Mouse (Mus musculus): ENCODE measurements at regions not wholly inside any gene's neighbourhood (a gene's known extent, or its start where the extent isn't known, plus 50 kb on each side); places are given as distances from the start of the nearest gene placed in this dataset.

DNA sequence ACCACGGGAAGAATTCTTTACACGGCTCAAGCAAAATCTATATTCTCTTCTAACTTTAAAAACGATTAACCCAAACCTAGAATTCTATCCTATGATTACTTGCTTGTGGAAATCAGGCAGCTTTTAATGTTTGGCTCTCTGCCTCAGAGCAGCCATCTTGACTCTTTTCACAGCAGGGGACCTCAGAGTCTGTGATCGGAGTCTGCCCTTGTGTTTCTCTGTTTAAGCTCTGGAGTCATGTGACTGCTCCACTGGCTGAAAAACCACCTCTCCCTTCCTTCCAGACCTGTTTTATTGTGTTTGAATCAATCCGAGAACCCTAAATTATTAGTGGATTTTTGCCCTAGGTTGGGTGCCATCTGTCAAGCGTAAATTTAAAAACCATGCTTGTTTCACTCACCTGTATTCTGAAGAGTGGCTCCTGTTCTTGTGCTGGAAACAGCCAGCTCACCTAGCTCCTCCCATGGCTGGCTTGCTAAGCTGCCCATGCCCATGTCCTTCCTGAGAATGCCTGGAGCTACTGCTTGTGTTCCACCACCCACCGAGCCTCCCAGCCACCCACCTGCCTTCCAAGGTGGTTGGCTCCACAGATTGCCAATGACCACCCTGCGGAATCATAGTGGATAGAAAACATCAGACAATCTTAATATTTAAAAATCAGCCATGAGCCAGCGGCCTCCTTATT, 62.6 kb downstream of the Perp start:
- DNase-seq (ENCODE audit: extremely low read depth, low read depth): no peak

DNA sequence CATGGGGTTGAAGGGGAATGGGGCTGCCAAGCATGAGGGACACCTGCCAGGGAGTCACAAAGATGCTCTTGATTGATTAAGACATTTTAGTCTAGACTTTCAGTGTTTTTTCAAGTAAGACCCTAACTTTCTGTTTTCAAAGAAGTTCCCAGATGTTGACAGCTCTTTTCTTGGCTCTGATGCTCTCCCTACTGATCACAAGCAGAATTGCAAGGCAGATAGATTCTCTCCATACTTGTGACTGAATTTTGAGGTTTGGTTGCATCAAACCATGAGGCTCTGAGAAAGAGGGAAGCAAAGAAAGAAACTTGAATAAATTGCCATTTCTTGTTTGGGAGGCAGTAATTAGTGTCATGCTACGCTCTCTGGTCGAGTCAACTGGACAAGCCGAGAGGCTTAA, 64.5 kb downstream of the Perp start:
- DNase-seq (ENCODE audit: extremely low read depth, low read depth): peak; percentile 31

DNA sequence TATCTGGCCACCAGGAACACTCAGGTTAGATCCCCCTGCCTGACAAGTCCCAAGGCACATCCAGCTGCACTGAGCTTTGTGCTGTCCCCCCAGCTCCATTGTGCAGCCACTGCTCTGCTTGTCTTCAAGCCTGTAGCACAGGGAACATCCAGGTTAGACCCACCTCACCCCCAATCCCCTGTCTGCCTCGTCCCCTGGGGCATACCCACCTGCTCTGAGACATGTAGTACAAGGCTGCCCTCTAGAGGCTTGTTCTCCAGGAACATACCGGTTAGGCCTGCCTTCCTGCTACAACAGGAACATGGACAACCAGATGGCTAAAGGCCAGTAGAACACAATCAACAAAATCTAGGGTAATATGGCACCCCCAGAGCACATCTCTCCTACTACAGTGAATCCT, 66.1 kb downstream of the Perp start:
- DNase-seq (ENCODE audit: extremely low read depth, low read depth): peak; percentile 44

DNA sequence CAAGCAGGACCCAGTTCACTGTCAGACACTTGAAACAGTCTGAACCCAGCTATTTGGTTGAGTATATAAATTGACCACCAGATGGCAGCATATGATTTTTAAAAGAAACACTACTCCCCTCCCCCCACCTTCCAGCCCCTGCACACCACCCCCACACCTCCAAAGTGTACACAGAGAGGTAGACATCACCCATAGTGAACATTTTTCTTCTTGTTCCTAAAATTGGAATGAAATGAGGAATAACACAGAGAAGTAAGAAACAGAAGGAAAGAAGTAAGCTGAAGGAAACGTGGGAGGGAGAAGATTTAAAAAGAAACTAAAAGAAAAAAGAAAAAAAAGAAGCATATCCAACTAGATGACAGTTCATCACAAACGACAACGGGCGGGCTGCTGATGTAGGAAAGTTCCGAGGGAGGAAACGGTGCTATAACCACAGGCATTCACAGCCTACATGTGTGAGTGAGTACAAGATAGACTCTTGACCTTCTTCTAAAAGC, 72.3 kb downstream of the Perp start:
- no peak for DNase-seq (ENCODE audit: extremely low read depth, low read depth)

GRCm38 (mm10) chr10:18923088-18923821, 78.4 kb downstream of the Perp start:
- DNase-seq (ENCODE audit: extremely low read depth, low read depth): no peak

DNA sequence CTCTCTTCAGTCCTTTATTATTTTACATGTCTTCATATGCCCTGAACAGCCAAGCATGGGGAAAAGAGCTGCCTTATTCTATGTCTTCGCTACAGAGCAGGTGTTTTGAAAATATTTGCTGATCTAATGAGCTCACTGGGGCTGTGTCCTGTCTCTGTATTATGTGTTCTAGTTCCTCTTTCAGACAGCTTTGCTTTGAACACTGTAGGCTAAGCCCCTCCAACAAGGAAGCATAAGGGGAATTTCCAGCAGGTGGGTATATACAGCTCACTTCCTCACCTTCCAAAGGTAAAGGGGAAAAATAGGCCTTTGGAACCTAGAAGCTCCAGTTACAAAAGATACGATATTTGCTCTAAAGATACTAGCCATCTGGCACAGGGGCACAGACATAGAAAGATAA, 83.0 kb downstream of the Perp start:
- DNase-seq (ENCODE audit: extremely low read depth, low read depth): no peak

DNA sequence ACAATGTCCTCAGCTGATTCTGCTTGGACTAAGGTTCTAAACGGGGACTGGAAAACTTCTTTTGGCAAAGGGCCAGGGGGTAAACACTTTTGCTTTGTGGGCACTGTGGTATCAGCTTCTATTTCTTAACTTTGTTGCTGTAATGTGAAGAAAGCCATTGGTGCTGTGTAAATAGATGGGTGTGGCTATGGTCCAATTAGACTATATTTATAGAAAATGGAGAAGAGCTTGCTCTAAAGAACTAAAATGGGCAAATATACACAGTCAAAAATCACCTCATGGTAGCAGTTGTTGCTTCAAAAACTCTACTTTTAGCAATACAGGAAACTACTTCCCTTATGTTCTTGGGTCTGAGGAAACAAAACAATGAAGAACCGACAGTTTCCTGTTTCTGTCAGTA, 84.1 kb downstream of the Tnfaip3 start:
- no peak for DNase-seq (ENCODE audit: extremely low read depth, low read depth)

GRCm38 (mm10) chr10:18941447-18941846, 74.0 kb downstream of the Tnfaip3 start:
- DNase-seq (ENCODE audit: extremely low read depth, low read depth): no peak

GRCm38 (mm10) chr10:18941908-18942307, 73.5 kb downstream of the Tnfaip3 start:
- no peak for DNase-seq (ENCODE audit: extremely low read depth, low read depth)

GRCm38 (mm10) chr10:18943296-18944075, 72.0 kb downstream of the Tnfaip3 start:
- no peak for DNase-seq (ENCODE audit: extremely low read depth, low read depth)

GRCm38 (mm10) chr10:18946727-18947126, 68.7 kb downstream of the Tnfaip3 start:
- no peak for DNase-seq (ENCODE audit: extremely low read depth, low read depth)

All from MEL-GATA-1-ER (cell line).